Mouse (Mus musculus) thymus, adult 2 months (tissue): ENCODE data around the gene Meaf6. TPM values are rescaled to one million over a fixed set of nuclear protein-coding genes. Genes with fewer than 3 reads are reported as not detected.
A peak's percentile ranks its signal among the peaks of the same experiment; 100 is the strongest.

Experiments used
- DNase-seq: peaks from one replicate; pipeline ENCODE4 v3.0.0; 2021
- H3K27ac ChIP-seq: fragments of 200-500 bp; 2 replicates; pipeline ENCODE4 v1.5.1; 2012; ENCODE audit warnings: low read length, control low read depth; ENCODE audit not compliant: control insufficient read depth, insufficient read depth
- H3K27me3 ChIP-seq: fragments of 200-500 bp; 2 replicates; pipeline ENCODE4 v1.6.1; 2012; ENCODE audit warnings: mild to moderate bottlenecking, low read length, moderate library complexity, mixed read lengths; ENCODE audit not compliant: control insufficient read depth, insufficient read depth
- H3K36me3 ChIP-seq: fragments of 200-500 bp; 2 replicates; pipeline ENCODE4 v1.6.1; 2012; ENCODE audit warnings: mild to moderate bottlenecking, low read length, moderate library complexity; ENCODE audit not compliant: control insufficient read depth, insufficient read depth
- H3K4me1 ChIP-seq: fragments of 200-500 bp; replicated peaks from 2 replicates; pipeline ENCODE4 v1.6.1; 2012; ENCODE audit warnings: low read length; ENCODE audit not compliant: control insufficient read depth, insufficient read depth
- H3K4me3 ChIP-seq: fragments of 200-500 bp; 2 replicates; pipeline ENCODE4 v1.5.1; 2012; ENCODE audit warnings: mild to moderate bottlenecking, low read length, control low read depth, moderate library complexity; ENCODE audit not compliant: control insufficient read depth, insufficient read depth
- CTCF ChIP-seq: fragments of 200-500 bp; IDR thresholded peaks from 2 replicates; pipeline ENCODE4 v1.5.1; 2012; ENCODE audit warnings: mild to moderate bottlenecking, control low read depth, low read length, moderate library complexity, borderline replicate concordance; ENCODE audit not compliant: control insufficient read depth, poor library complexity, insufficient read depth; ENCODE audit errors: extremely low read depth
- POLR2A ChIP-seq: fragments of 200-500 bp; IDR thresholded peaks from 2 replicates; pipeline ENCODE4 v1.6.1; 2012; ENCODE audit warnings: mild to moderate bottlenecking, low read length, control low read depth, moderate library complexity; ENCODE audit not compliant: control insufficient read depth, poor library complexity, insufficient read depth; ENCODE audit errors: extremely low read depth
- WGBS: fragments of 180-500 bp; shearing (Covaris S2); methylation state at CpG from one replicate; pipeline ENCODE4 v1.1.7; 2018; 5-methylcytosine and 5-hydroxymethylcytosine counted together
- polyA plus RNA-seq: library from polyadenylated mRNA; depleted of rRNA; stranded (reverse); fragments of >200 nt; gene quantifications from 2 replicates; pipeline ENCODE4 v1.2.3, GENCODE M21; 2012

The Meaf6 gene
- polyA plus RNA-seq, 1 experiment, result 26.4 TPM

DNA sequence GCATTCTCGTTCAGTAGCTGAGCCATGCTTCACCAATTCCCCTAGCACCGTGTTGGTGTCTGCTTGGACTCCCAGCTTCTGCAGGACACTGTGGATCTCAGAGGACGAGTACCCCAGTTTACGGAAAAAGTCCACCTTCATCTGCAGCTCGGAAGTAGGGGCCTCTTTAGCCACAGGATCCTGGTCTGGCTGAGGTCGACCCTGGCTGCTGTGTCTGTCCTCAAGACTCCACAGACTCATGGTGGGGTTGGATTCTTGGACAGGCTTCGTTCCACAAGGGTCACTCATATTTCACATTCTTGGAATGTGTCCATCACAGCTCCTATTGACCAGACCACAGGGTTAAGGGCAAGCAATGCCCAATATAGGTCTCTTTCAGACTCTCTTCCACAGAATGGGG lies 41.8 kb downstream of the Meaf6 start:
- TF ChIP-seq CTCF (no peak), POLR2A (no peak)
- 45% methylated on average over 7 of the region's 7 CpGs for WGBS
- no peak for DNase-seq
- Histone ChIP-seq H3K4me1 (peaks cover 57% of the 10 kb centered on the region), H3K4me3 (peak overlapping the region; percentile 88), H3K36me3 (no peaks in the 10 kb centered on the region), H3K27me3 (no peaks in the 10 kb centered on the region), H3K27ac (peak overlapping the region; percentile 71)

DNA sequence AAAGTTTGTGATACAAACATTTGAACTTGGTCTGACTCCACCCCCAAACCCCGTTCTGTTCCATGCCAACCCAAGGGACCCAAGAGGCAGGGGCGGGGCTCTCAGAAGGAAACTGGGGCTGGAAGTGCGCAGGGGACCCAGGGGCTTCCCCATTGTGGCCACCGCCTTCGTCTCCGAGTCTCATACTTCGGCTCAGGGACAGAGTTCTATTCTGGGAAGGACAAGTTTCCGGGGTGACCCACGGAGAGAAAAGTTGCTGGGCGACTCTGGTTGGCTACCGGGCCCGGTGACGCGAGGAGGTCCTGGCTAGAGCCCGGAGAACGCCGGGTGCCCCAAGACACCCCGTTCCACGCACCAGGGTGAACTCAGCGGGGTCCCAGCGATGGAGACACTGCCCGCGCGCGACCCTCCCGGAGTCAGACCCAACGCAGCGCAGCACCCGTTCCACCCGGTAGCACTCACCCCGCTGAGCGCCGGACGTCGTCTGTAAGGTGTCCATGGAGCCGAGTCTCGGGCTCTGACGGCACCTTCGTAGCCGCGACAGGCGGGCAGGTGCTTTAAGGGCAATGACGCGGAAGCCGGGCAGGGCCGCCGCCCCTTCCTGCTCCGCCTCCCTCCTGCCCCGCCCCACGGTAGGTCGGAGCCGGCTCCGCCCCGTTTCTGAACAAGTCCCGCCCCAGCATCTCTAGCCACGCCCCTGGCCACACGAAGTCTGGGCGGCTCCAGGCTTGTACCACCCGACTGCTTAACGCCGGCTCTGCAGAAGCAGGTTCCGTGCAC lies 42.6 kb downstream of the Meaf6 start, which contains the start of gene Zc3h12a:
Gene Zc3h12a (minus strand): TSS at position 536 of the 780 bp plus-strand sequence.
- DNase-seq, result peak; percentile 93
- H3K36me3 ChIP-seq, result no peaks in the 10 kb centered on the region
- peak within 1 kb of the TSS; percentile 88 for H3K4me3 ChIP-seq
- TF ChIP-seq POLR2A, result peak; percentile 63
- TF ChIP-seq CTCF, result 0 out of 2 replicates have a peak, but pooled peaks have one; percentile 25
- no peaks in the 10 kb centered on the region for H3K27me3 ChIP-seq
- peaks cover 53% of the 10 kb centered on the region for H3K4me1 ChIP-seq
- H3K27ac ChIP-seq, result peak within 1 kb of the TSS; percentile 71
- under 1% methylated on average over 62 of the region's 62 CpGs for WGBS

DNA sequence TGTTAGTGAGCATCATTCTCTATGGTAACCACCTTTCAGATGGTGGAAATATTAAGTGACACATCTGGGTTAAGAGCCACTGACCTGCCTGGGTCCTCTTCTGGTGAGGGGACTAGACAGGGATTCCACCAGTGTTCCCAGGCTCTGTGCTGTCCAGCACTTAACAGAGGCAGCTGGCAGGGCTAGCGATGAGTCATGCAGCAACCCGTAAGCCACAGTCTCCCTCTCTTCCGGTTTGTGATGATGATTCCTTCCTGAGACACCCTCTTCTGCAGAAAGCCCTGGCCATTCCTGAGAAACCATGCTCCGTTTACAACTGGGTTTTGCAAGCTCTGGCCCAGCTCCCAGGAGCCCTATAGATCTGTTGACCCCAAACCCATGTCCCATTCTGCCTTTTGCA lies 46.6 kb downstream of the Meaf6 start:
- DNase-seq, result no peak
- Histone ChIP-seq H3K27me3 (no peaks in the 10 kb centered on the region), H3K36me3 (no peaks in the 10 kb centered on the region), H3K27ac (no peak overlapping the region), H3K4me3 (no peak overlapping the region), H3K4me1 (peaks cover 14% of the 10 kb centered on the region)
- 20% methylated on average over 4 of the region's 4 CpGs for WGBS
- TF ChIP-seq CTCF, result no peak
- TF ChIP-seq POLR2A, result no peak

DNA sequence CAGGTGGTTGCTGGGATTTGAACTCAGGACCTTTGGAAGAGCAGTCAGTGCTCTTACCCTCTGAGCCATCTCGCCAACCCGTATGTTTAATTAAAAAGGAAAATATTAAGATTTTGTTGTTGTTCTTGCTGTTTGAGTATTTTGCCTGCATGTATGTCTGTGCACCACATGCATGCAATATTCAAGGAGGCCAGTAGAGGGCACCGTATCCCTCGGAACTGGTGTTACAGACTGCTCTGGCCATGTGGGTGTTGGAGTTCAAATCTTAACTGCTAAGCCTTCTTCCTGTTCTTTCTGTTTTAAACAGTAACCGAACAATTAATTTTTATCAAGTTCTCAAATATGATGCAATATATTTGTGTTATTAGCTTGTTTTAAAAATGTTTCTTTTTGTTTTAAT lies 47.5 kb downstream of the Meaf6 start:
- H3K4me1 ChIP-seq, result peaks cover 8% of the 10 kb centered on the region
- TF ChIP-seq POLR2A (no peak), CTCF (no peak)
- no peaks in the 10 kb centered on the region for H3K27me3 ChIP-seq
- H3K27ac ChIP-seq, result no peak overlapping the region
- H3K4me3 ChIP-seq, result no peak overlapping the region
- WGBS, result 37% methylated on average over 5 of the region's 5 CpGs
- DNase-seq, result peak; percentile 74
- H3K36me3 ChIP-seq, result no peaks in the 10 kb centered on the region

DNA sequence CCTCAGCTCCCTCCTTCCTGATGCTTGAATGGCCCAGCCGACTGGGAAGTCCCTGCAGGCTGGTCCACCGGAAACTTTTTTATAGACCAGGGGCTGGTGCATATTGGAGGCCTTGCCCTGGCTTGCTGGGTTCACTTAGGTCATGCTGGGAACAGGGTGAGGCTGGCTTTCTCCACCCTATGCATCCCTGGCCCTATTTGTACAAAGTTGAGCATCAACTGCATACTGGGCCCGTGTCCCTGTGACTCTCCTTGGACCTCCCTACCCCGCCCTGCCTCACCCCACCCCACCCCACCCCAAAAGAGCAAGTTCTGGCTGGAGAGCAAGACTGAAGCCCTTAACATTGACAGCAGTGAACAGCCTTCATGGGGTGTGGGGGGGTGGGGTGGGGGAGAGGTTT lies 49.3 kb downstream of the Meaf6 start:
- Histone ChIP-seq H3K4me3 (no peak overlapping the region), H3K36me3 (no peaks in the 10 kb centered on the region), H3K4me1 (peaks cover 4% of the 10 kb centered on the region; the same call in 1 of the 2 replicates), H3K27ac (no peak overlapping the region), H3K27me3 (no peaks in the 10 kb centered on the region)
- no peak for DNase-seq
- TF ChIP-seq CTCF (no peak), POLR2A (no peak)
- WGBS, result 94% methylated on average over 4 of the region's 4 CpGs

DNA sequence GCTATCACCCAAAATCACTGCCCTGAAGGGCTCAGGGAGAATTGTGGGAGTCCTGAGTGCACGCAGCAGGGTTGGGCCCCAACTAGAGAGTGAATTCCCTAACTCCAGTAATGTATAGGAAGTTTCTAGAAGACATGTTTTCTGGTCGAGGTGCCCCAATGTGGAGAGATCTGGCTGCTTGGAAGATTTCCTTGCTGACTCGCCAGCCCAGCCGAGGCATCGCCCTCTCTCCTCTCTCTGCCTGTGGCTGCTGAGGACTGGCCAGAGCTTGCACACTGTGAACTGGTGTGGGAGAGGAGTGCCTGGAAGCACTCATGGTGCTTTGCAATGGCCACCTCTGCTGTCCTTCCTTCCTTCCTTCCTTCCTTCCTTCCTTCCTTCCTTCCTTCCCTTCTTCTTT lies 49.7 kb downstream of the Meaf6 start:
- no peak overlapping the region for H3K4me3 ChIP-seq
- DNase-seq, result no peak
- no peaks in the 10 kb centered on the region for H3K27me3 ChIP-seq
- peaks cover 4% of the 10 kb centered on the region; the same call in 1 of the 2 replicates for H3K4me1 ChIP-seq
- no peaks in the 10 kb centered on the region for H3K36me3 ChIP-seq
- TF ChIP-seq POLR2A (no peak), CTCF (no peak)
- H3K27ac ChIP-seq, result no peak overlapping the region
- 86% methylated on average over 5 of the region's 5 CpGs for WGBS

DNA sequence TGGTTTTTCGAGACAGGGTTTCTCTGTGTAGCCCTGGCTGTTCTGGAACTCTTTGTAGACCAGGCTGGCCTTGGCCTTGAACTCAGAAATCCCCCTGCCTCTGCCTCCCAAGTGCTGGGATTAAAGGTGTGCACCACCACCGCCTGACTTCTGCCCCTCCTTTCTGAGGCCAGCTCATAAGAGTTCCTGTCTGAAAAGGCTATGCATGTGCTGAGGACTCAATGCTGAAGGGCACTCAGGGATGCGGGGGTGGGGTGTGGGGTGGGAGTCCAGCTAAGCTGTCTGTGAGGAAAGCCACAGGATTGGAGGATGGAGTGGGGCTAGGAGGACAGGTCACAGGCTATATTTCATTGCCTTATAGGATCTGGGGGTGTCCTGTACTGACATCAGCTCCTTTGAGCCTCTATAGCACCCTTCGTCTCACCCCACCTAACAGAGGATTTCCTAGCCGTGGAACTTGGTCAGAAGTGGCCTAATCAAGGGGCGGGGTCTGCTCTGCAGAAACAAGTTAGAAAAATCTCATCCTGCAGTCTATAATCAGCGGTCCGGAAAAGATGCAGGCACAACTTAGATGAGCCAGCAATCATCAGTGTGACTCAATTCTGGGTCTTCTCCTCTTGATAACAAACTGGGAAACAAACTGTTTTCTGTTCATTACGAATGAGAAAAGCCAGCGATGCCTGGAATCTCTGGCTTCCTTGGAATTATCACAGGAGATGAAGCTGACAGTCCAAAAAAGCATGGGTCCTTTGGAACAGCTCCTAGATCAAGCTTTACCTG lies 50.3 kb downstream of the Meaf6 start:
- Histone ChIP-seq H3K27me3 (no peaks in the 10 kb centered on the region), H3K4me3 (no peak overlapping the region), H3K36me3 (no peaks in the 10 kb centered on the region), H3K27ac (no peak overlapping the region), H3K4me1 (peaks cover 4% of the 10 kb centered on the region; the same call in 1 of the 2 replicates)
- WGBS, result 96% methylated on average over 10 of the region's 10 CpGs
- TF ChIP-seq CTCF, result no peak
- no peak for TF ChIP-seq POLR2A
- no peak for DNase-seq
